Mouse (Mus musculus) lung, postnatal 10 days (tissue): ENCODE results near the gene Ttbk2.

ENCODE experiments used
- DNase-seq: peaks from one replicate; pipeline ENCODE4 v3.0.0; 2021

Ttbk2 gene

GRCm38 (mm10) chr2:120850424-120851082, at the start of gene Ttbk2:
Ttbk2 (minus strand) TSS chr2:120850604.
- peak; percentile 97 for DNase-seq

GRCm38 (mm10) chr2:120896361-120896760, 46.0 kb upstream of the Ttbk2 start:
- no peak for DNase-seq

GRCm38 (mm10) chr2:120887601-120888000, 37.2 kb upstream of the Ttbk2 start:
- DNase-seq, result peak; percentile 39

- DNase-seq, result no peak
Observed at GRCm38 (mm10) chr2:120873192-120873591, 22.8 kb upstream of the Ttbk2 start.

GRCm38 (mm10) chr2:120871447-120872336, 21.3 kb upstream of the Ttbk2 start:
- peak; percentile 64 for DNase-seq

- DNase-seq, result no peak
Observed at GRCm38 (mm10) chr2:120867336-120867735, 16.9 kb upstream of the Ttbk2 start.

- DNase-seq, result peak; percentile 44
Observed at GRCm38 (mm10) chr2:120866561-120866960, 16.2 kb upstream of the Ttbk2 start.

GRCm38 (mm10) chr2:120863389-120863788, 13.0 kb upstream of the Ttbk2 start:
- DNase-seq, result no peak

GRCm38 (mm10) chr2:120860699-120861098, 10.3 kb upstream of the Ttbk2 start:
- no peak for DNase-seq

GRCm38 (mm10) chr2:120858131-120858530, 7.7 kb upstream of the Ttbk2 start:
- no peak for DNase-seq

GRCm38 (mm10) chr2:120853151-120853550, 2.7 kb upstream of the Ttbk2 start:
- no peak for DNase-seq

- DNase-seq, result no peak
Observed at GRCm38 (mm10) chr2:120852626-120853025, 2.2 kb upstream of the Ttbk2 start.

- DNase-seq, result peak; percentile 54
Observed at GRCm38 (mm10) chr2:120849449-120850423, 668 bp downstream of the Ttbk2 start, which contains the start of gene Cdan1. Cdan1 (minus strand) TSS chr2:120850128.

GRCm38 (mm10) chr2:120845280-120845679, 5.1 kb downstream of the Ttbk2 start:
- no peak for DNase-seq

GRCm38 (mm10) chr2:120843990-120844389, 6.4 kb downstream of the Ttbk2 start:
- no peak for DNase-seq

GRCm38 (mm10) chr2:120841211-120841610, 9.2 kb downstream of the Ttbk2 start:
- no peak for DNase-seq

GRCm38 (mm10) chr2:120835167-120835566, 15.2 kb downstream of the Ttbk2 start:
- no peak for DNase-seq

GRCm38 (mm10) chr2:120826936-120827638, 23.3 kb downstream of the Ttbk2 start:
- DNase-seq, result no peak

- DNase-seq, result no peak
Observed at GRCm38 (mm10) chr2:120770265-120770935, 80.0 kb downstream of the Ttbk2 start.

- DNase-seq, result no peak
Observed at GRCm38 (mm10) chr2:120761922-120762321, 88.5 kb downstream of the Ttbk2 start.

GRCm38 (mm10) chr2:120748041-120748440, 102.4 kb downstream of the Ttbk2 start:
- no peak for DNase-seq

- no peak for DNase-seq
Observed at GRCm38 (mm10) chr2:120745496-120745895, 104.9 kb downstream of the Ttbk2 start.
